Mouse (Mus musculus) stomach, postnatal 0 days (tissue): Measurements from ENCODE around the gene Gm42517. TPM values are rescaled to one million over a fixed set of nuclear protein-coding genes. Genes with fewer than 3 reads are reported as not detected.

ENCODE experiments used
- ATAC-seq: fragments of 200-750 bp; cut with Nextera tagmentation; 2 replicates; pipeline ENCODE4 v1.8.0; 2017; ENCODE audit not compliant: low FRiP score, low TSS enrichment
- DNase-seq: peaks from one replicate; pipeline ENCODE4 v3.0.0-alpha.2; 2016; ENCODE audit warnings: low spot score
- H3K27ac ChIP-seq: fragments of 300-500 bp; sonication (generic); replicated peaks from 2 replicates; pipeline ENCODE4 v1.5.1; 2014; ENCODE audit warnings: mild to moderate bottlenecking, control low read depth
- H3K27me3 ChIP-seq: fragments of 300-500 bp; sonication (generic); 2 replicates; pipeline ENCODE4 v1.6.1; 2014; ENCODE audit warnings: low read length; ENCODE audit not compliant: control insufficient read depth, insufficient read depth
- H3K36me3 ChIP-seq: fragments of 300-500 bp; sonication (generic); 2 replicates; pipeline ENCODE4 v1.6.1; 2014; ENCODE audit warnings: low read length, mixed read lengths; ENCODE audit not compliant: control insufficient read depth, insufficient read depth
- H3K4me1 ChIP-seq: fragments of 300-500 bp; sonication (generic); replicated peaks from 2 replicates; pipeline ENCODE4 v1.6.1; 2014; ENCODE audit warnings: antibody characterized with exemption; ENCODE audit not compliant: control insufficient read depth, insufficient read depth
- H3K4me2 ChIP-seq: fragments of 300-500 bp; sonication (generic); replicated peaks from 2 replicates; pipeline ENCODE4 v1.6.1; 2014; ENCODE audit warnings: low read depth, mild to moderate bottlenecking, control low read depth, moderate library complexity
- H3K4me3 ChIP-seq: fragments of 300-500 bp; sonication (generic); 2 replicates; pipeline ENCODE4 v1.5.1; 2014; ENCODE audit warnings: low read depth, low read length, control low read depth
- H3K9ac ChIP-seq: fragments of 300-500 bp; sonication (generic); 2 replicates; pipeline ENCODE4 v1.6.1; 2014; ENCODE audit warnings: mild to moderate bottlenecking, low read length, control low read depth, mixed read lengths
- H3K9me3 ChIP-seq: fragments of 300-500 bp; sonication (generic); 2 replicates; pipeline ENCODE4 v1.6.1; 2016; ENCODE audit warnings: low read length; ENCODE audit not compliant: control insufficient read depth
- CTCF ChIP-seq: IDR thresholded peaks from 2 replicates; pipeline ENCODE4 v1.5.1; 2016; ENCODE audit warnings: antibody characterized with exemption, low read depth, mild to moderate bottlenecking, moderate library complexity
- EP300 ChIP-seq: optimal IDR thresholded peaks from 2 replicates; pipeline ENCODE3; 2016; ENCODE audit warnings: antibody characterized with exemption
- WGBS: fragments of 180-500 bp; shearing (Covaris S2); extraction: QIAGEN DNeasy Blood & Tissue Kit; methylation state at CpG from one replicate; pipeline ENCODE4 v1.1.7; 2014; 5-methylcytosine and 5-hydroxymethylcytosine counted together
- polyA plus RNA-seq: library from polyadenylated mRNA; unstranded; fragments of >200 nt; fragmentation: Nextera tagmentation; extraction: Ambion mirVana; gene quantifications from 2 replicates; pipeline ENCODE4 v1.2.1, GENCODE M21; 2015

Gene Gm42517
- polyA plus RNA-seq, 1 experiment from 2014 or later = 0.08 TPM

GRCm38 (mm10) chr5:108362330-108362729 is 5.4 kb downstream of the Gm42517 start:
- DNase-seq (no peak), ATAC-seq (no peak)
- Histone ChIP-seq H3K9me3 (no peaks in the 10 kb centered on the region), H3K4me2 (no peak overlapping the region), H3K4me1 (no peaks in the 10 kb centered on the region), H3K4me3 (no peak overlapping the region), H3K27ac (no peak overlapping the region), H3K27me3 (peaks cover 14% of the 10 kb centered on the region), H3K36me3 (no peaks in the 10 kb centered on the region), H3K9ac (no peak overlapping the region)
- no peak for TF ChIP-seq EP300
- peak; percentile 36; the same call in 1 of the 2 replicates for TF ChIP-seq CTCF
- 33% methylated on average over 3 of the region's 3 CpGs for WGBS

- 81% methylated on average over 4 of the region's 4 CpGs for WGBS
- Histone ChIP-seq H3K9ac (no peak overlapping the region), H3K27me3 (peaks cover 3% of the 10 kb centered on the region; the same call in 1 of the 2 replicates), H3K4me2 (no peak overlapping the region), H3K4me3 (no peak overlapping the region), H3K27ac (no peak overlapping the region), H3K36me3 (no peaks in the 10 kb centered on the region), H3K4me1 (no peaks in the 10 kb centered on the region), H3K9me3 (no peaks in the 10 kb centered on the region)
- TF ChIP-seq CTCF (no peak), EP300 (no peak)
- no peak for ATAC-seq
- no peak for DNase-seq
Measured at GRCm38 (mm10) chr5:108360211-108360610, 7.5 kb downstream of the Gm42517 start.

- no peak overlapping the region for H3K9ac ChIP-seq
- no peaks in the 10 kb centered on the region for H3K4me1 ChIP-seq
- ATAC-seq (no peak), DNase-seq (no peak)
- H3K4me2 ChIP-seq = no peak overlapping the region
- H3K4me3 ChIP-seq = no peak overlapping the region
- peaks cover 3% of the 10 kb centered on the region; the same call in 1 of the 2 replicates for H3K27me3 ChIP-seq
- no peak overlapping the region for H3K27ac ChIP-seq
- TF ChIP-seq CTCF (no peak), EP300 (no peak)
- no peaks in the 10 kb centered on the region for H3K9me3 ChIP-seq
- WGBS = 80% methylated on average over 9 of the region's 9 CpGs
- no peaks in the 10 kb centered on the region for H3K36me3 ChIP-seq
Measured at GRCm38 (mm10) chr5:108359491-108359890, 8.2 kb downstream of the Gm42517 start.

- no peak overlapping the region for H3K4me2 ChIP-seq
- no peaks in the 10 kb centered on the region for H3K9me3 ChIP-seq
- no peak for ATAC-seq
- H3K4me1 ChIP-seq = no peaks in the 10 kb centered on the region
- H3K4me3 ChIP-seq = no peak overlapping the region
- H3K9ac ChIP-seq = no peak overlapping the region
- no peak for DNase-seq
- TF ChIP-seq CTCF (no peak), EP300 (no peak)
- H3K36me3 ChIP-seq = no peaks in the 10 kb centered on the region
- no peak overlapping the region for H3K27ac ChIP-seq
- no peaks in the 10 kb centered on the region for H3K27me3 ChIP-seq
- 71% methylated on average over 1 of the region's 1 CpGs for WGBS
Measured at GRCm38 (mm10) chr5:108357862-108358261, 9.9 kb downstream of the Gm42517 start.

- TF ChIP-seq CTCF (no peak), EP300 (no peak)
- H3K4me2 ChIP-seq = no peak overlapping the region
- H3K9ac ChIP-seq = no peak overlapping the region
- H3K4me3 ChIP-seq = no peak overlapping the region
- H3K4me1 ChIP-seq = no peaks in the 10 kb centered on the region
- 70% methylated on average over 2 of the region's 2 CpGs for WGBS
- peaks cover 6% of the 10 kb centered on the region; the same call in 1 of the 2 replicates for H3K36me3 ChIP-seq
- DNase-seq = no peak
- H3K9me3 ChIP-seq = no peaks in the 10 kb centered on the region
- no peak overlapping the region for H3K27ac ChIP-seq
- no peak for ATAC-seq
- H3K27me3 ChIP-seq = no peaks in the 10 kb centered on the region
Measured at GRCm38 (mm10) chr5:108354056-108354455, 13.7 kb downstream of the Gm42517 start.

- Histone ChIP-seq H3K9ac (no peak overlapping the region), H3K4me3 (no peak overlapping the region), H3K27me3 (no peaks in the 10 kb centered on the region), H3K27ac (no peak overlapping the region), H3K4me1 (no peaks in the 10 kb centered on the region), H3K36me3 (peaks cover 13% of the 10 kb centered on the region), H3K4me2 (no peak overlapping the region), H3K9me3 (no peaks in the 10 kb centered on the region)
- ATAC-seq = no peak
- 92% methylated on average over 9 of the region's 9 CpGs for WGBS
- no peak for DNase-seq
- TF ChIP-seq CTCF (no peak), EP300 (no peak)
Measured at GRCm38 (mm10) chr5:108349511-108350148, 18.1 kb downstream of the Gm42517 start.
